In the genomic region with DNA sequence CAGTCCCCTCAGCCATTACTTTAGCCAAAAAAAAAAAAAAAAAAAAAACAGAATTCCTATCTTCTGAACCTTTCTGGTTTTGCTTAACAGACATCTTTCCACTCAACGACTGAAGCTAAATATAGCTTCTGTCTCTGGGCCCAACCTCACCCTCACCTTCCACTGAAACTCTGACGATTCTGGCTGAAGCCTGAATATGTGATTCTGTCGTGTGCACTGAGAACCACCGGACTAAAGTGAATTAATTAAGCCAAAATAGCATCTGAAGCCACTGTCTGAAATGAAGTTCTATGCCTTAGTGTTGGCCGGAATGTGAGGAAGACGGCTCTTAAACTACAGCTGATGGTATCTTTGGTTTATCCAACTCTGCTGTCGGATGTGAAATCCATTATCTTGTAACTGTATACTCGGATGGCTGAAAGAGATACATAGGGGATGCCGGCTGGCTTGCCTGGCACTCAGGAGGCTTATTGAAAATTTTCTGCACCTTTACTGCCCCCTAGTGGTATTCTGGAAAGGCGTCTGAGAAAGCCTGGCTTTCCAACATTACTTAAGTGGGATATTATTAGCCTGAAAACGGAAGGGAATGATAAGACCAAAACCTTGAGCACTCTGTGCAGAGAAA, we compare ENCODE assay signal across 8 mouse cellular contexts.
DNase-seq lines count a peak whose midpoint lies in the region; ATAC-seq and TF ChIP-seq lines count a peak whose summit lies in the region.

No protein-coding gene starts in this region.

- no peak overlapping the region for H3K27ac ChIP-seq in intestine, embryonic 15.5 days
- no peak overlapping the region for H3K27ac ChIP-seq in midbrain, embryonic 10.5 days (replicated peaks)
- no peak overlapping the region for H3K27ac ChIP-seq in small intestine, adult 2 months (ENCODE audit: insufficient read depth, low read depth, low read length)

- DNase-seq in urinary bladder, adult 18-20 months (ENCODE audit: low spot score in 2 of 2): peak; percentile 16 to 30
- no peak for DNase-seq in urinary bladder, postnatal 10 days (ENCODE audit: low spot score)
- DNase-seq in embryo, embryonic 11.5 days (ENCODE audit: low read depth, low spot score): peak; percentile 68
- peak; percentile 42 to 78 for DNase-seq in left cerebral cortex, adult 9 months (ENCODE audit: low spot score in 2 of 2)
- peak; percentile 62 for DNase-seq in midbrain, embryonic 10.5 days (ENCODE audit: low spot score)

- TF ChIP-seq POLR2A in small intestine, adult 2 months (IDR thresholded peaks at IDR 0.05; ENCODE audit: low read depth, low read length): no peak

- H3K9me3 ChIP-seq in intestine, embryonic 15.5 days: no peaks in the 10 kb centered on the region
- H3K9me3 ChIP-seq in midbrain, embryonic 10.5 days (replicated peaks): 0 out of 2 replicates have a peak, but pooled peaks cover 6% of the 10 kb centered on the region

- no peak overlapping the region for H3K9ac ChIP-seq in intestine, embryonic 15.5 days

- H3K4me3 ChIP-seq in intestine, embryonic 15.5 days (replicated peaks): no peak overlapping the region
- no peak overlapping the region for H3K4me3 ChIP-seq in midbrain, embryonic 10.5 days
- no peak overlapping the region for H3K4me3 ChIP-seq in small intestine, adult 2 months (ENCODE audit: low read depth, low read length)

- H3K36me3 ChIP-seq in intestine, embryonic 15.5 days: no peaks in the 10 kb centered on the region
- no peaks in the 10 kb centered on the region for H3K36me3 ChIP-seq in midbrain, embryonic 10.5 days
- H3K36me3 ChIP-seq in small intestine, adult 2 months (ENCODE audit: control insufficient read depth, insufficient read depth, low read length): no peaks in the 10 kb centered on the region

- 15% methylated on average over 11 of the region's 11 CpGs for WGBS in intestine, embryonic 15.5 days
- 32% methylated on average over 11 of the region's 11 CpGs for WGBS in midbrain, embryonic 10.5 days
- WGBS in small intestine, adult 2 months: 19% methylated on average over 11 of the region's 11 CpGs

- H3K27me3 ChIP-seq in intestine, embryonic 15.5 days (replicated peaks): no peaks in the 10 kb centered on the region
- H3K27me3 ChIP-seq in midbrain, embryonic 10.5 days (ENCODE audit: low read depth, poor library complexity, severe bottlenecking): no peaks in the 10 kb centered on the region
- no peaks in the 10 kb centered on the region for H3K27me3 ChIP-seq in small intestine, adult 2 months (ENCODE audit: control insufficient read depth, insufficient read depth, low read length)

- no peaks in the 10 kb centered on the region for H3K4me1 ChIP-seq in intestine, embryonic 15.5 days (replicated peaks)
- peaks cover 3% of the 10 kb centered on the region; the same call in 1 of the 2 replicates for H3K4me1 ChIP-seq in midbrain, embryonic 10.5 days
- no peaks in the 10 kb centered on the region for H3K4me1 ChIP-seq in small intestine, adult 2 months (ENCODE audit: control insufficient read depth, insufficient read depth, insufficient read length, low read length)

- no peak overlapping the region for H3K4me2 ChIP-seq in intestine, embryonic 15.5 days (replicated peaks)

- peak; percentile 61 for ATAC-seq in granulocyte monocyte progenitor cell, adult 5-6 weeks (replicated peaks; ENCODE audit: poor library complexity, severe bottlenecking)
- ATAC-seq in intestine, embryonic 15.5 days: peak; percentile 79; the same call in 1 of the 2 replicates

- peak; percentile 71; the same call in 1 of the 2 replicates for TF ChIP-seq CTCF in small intestine, adult 2 months (IDR thresholded peaks at IDR 0.05; ENCODE audit: extremely low read depth, insufficient read length, insufficient replicate concordance, low read depth, low read length)
